Mouse (Mus musculus): ENCODE results near the gene Ebf1. TPM values are rescaled to one million over a fixed set of nuclear protein-coding genes. Genes with fewer than 3 reads are reported as not detected.
A peak's percentile ranks its signal among the peaks of the same experiment; 100 is the strongest.

Ebf1 gene
- polyA plus RNA-seq, 1 experiment from 2014 or later, result 21.3 TPM

DNA sequence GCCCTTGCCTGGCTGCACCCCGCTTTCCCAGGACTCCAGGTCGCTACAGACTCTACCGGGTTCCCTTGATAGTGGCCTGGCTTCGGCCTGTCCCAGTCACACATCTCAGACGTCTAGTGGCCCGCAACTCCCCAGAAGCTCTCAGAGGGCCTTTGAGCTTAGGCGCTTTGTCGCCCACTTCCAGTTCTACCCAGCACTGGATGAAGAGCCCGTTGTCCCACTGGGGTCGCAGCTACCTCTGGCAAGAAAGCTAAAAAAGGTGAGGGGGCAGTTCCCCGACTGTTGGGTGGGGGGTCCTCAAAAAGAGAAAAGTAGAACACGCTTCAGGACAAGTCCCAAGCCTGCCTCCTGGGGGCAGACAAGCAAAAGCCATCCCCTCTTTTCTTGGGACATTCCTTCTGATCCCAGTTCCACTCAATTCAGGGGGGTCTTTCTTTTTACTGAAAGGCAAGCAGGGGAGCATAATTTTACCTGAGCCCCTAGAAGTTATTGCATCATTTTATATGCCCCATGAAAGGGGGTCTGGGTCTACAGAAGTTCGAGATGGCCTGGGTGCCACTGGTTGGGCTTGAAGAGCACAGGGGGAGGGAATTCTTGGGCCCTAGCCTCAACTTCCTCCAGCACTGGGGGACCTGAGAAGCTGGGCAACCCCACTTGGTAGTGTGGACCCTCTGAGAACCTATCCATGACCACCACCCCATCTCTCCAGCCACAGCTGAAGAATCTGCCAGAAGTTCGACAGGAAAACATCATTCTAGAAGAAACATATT is 3.5 kb upstream of the Ebf1 start:
- Histone ChIP-seq H3K36me3 (ENCODE audit: control insufficient read depth, insufficient read depth, low read length) (no peaks in the 10 kb centered on the region), H3K27ac (ENCODE audit: low read depth, low read length) (no peak overlapping the region), H3K27me3 (ENCODE audit: control insufficient read depth, insufficient read depth, low read length) (peaks cover 54% of the 10 kb centered on the region), H3K4me3 (ENCODE audit: low read depth, low read length) (peak overlapping the region; percentile 26), H3K9me3 (ENCODE audit: control insufficient read depth, low read length) (no peaks in the 10 kb centered on the region), H3K4me2 (ENCODE audit: low read depth, low read length, severe bottlenecking) (peak overlapping the region; percentile 52), H3K4me1 (replicated peaks; ENCODE audit: control insufficient read depth, insufficient read depth, low read length) (peaks cover 12% of the 10 kb centered on the region), H3K9ac (ENCODE audit: low read length) (peak overlapping the region; percentile 29; the same call in 1 of the 2 replicates)
- DNase-seq (ENCODE audit: low spot score), result peak; percentile 55
- 5% methylated on average over 14 of the region's 14 CpGs for WGBS
- ATAC-seq (replicated peaks; ENCODE audit: low FRiP score), result no peak

DNA sequence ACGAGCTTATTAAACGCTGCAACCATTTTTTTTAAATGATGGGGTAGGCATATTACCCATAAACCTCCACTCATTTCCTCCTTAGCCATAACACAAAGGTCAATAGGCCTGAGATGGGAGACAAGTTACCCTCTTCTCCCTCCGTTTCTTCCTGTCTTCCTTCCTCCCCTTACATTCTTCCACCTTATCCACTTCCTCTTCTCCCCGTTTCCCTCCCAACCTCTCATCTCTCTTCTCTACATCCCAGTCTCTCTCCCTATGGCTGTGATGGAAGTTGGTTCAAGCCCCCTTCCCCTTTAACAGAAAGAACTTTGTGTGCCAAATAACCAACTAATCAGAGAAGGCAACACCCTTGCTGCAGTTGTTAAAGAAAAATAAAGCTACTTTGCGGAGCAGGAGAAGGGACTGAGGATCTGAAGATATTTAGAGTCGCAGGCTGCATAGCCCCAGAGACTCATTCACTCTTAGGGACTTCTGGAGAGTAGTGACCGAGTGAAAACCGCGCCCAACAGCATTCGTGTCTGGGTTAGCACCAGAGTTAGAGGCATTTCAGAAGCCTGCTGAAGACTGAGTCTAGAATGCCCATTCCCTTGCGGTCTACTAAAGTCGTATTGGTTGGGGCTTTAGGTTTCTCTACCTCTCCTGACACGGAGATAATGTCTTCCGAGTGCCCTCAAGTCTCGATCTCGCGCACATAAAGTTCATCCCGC is 884 bp upstream of the Ebf1 start:
- H3K27me3 ChIP-seq (ENCODE audit: control insufficient read depth, insufficient read depth, low read length), result peaks cover 72% of the 10 kb centered on the region
- H3K36me3 ChIP-seq (ENCODE audit: control insufficient read depth, insufficient read depth, low read length), result no peaks in the 10 kb centered on the region
- no peaks in the 10 kb centered on the region for H3K9me3 ChIP-seq (ENCODE audit: control insufficient read depth, low read length)
- ATAC-seq (replicated peaks; ENCODE audit: low FRiP score) (no peak), DNase-seq (ENCODE audit: low spot score) (no peak)
- H3K27ac ChIP-seq (ENCODE audit: low read depth, low read length), result no peak overlapping the region
- peaks cover 13% of the 10 kb centered on the region for H3K4me1 ChIP-seq (replicated peaks; ENCODE audit: control insufficient read depth, insufficient read depth, low read length)
- H3K9ac ChIP-seq (ENCODE audit: low read length), result peak overlapping the region; percentile 39; the same call in 1 of the 2 replicates
- 9% methylated on average over 18 of the region's 18 CpGs for WGBS
- peak overlapping the region; percentile 84 for H3K4me2 ChIP-seq (ENCODE audit: low read depth, low read length, severe bottlenecking)
- H3K4me3 ChIP-seq (ENCODE audit: low read depth, low read length), result peak overlapping the region; percentile 45

DNA sequence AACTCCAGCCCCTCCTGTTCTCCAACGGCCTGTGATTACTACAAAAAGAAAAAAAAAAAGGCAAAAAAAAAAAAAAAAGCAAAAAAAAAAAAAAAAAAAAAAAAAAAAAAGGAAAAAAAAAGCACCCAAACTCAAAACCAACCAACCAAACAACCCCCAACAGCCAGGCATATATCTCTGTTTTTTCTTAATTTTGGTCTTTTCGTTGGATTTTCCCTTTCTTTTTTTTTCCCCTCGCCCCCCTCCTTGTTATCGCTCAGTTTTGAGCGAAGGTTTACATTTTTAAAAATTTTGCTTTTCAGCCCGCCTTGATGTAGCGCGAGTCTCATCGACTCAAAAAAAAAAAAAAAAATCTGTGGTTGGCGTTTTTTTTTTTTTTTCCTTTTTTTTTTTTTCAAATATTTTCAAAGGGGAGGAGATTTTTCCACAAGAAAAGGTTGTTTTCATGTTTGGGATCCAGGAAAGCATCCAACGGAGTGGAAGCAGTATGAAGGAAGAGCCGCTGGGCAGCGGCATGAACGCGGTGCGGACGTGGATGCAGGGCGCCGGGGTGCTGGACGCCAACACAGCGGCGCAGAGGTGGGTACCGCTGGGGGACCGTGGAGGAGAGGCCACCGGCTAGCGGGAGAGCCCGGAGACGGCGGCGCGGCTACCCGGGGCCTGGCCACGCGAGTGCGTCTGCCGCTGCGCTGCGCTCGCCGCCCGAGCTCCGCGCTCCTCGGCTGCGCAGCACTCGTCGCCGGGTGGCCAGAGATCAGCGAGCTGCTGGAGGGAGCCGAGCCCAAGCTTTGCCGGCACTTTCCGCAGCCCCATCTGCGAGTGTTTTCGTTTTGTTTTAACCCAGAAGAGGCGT is 843 bp downstream of the Ebf1 start:
- peaks cover 16% of the 10 kb centered on the region for H3K4me1 ChIP-seq (replicated peaks; ENCODE audit: control insufficient read depth, insufficient read depth, low read length)
- no peaks in the 10 kb centered on the region for H3K36me3 ChIP-seq (ENCODE audit: control insufficient read depth, insufficient read depth, low read length)
- H3K27ac ChIP-seq (ENCODE audit: low read depth, low read length), result peak overlapping the region; percentile 26; the same call in 1 of the 2 replicates
- DNase-seq (ENCODE audit: low spot score), result peak; percentile 84
- no peaks in the 10 kb centered on the region for H3K9me3 ChIP-seq (ENCODE audit: control insufficient read depth, low read length)
- H3K27me3 ChIP-seq (ENCODE audit: control insufficient read depth, insufficient read depth, low read length), result peaks cover 67% of the 10 kb centered on the region
- ATAC-seq (replicated peaks; ENCODE audit: low FRiP score), result peak; percentile 60; the same call in 1 of the 2 replicates
- H3K9ac ChIP-seq (ENCODE audit: low read length), result peak overlapping the region; percentile 67
- peak overlapping the region; percentile 84 for H3K4me2 ChIP-seq (ENCODE audit: low read depth, low read length, severe bottlenecking)
- H3K4me3 ChIP-seq (ENCODE audit: low read depth, low read length), result peak overlapping the region; percentile 45
- WGBS, result under 1% methylated on average over 55 of the region's 55 CpGs

DNA sequence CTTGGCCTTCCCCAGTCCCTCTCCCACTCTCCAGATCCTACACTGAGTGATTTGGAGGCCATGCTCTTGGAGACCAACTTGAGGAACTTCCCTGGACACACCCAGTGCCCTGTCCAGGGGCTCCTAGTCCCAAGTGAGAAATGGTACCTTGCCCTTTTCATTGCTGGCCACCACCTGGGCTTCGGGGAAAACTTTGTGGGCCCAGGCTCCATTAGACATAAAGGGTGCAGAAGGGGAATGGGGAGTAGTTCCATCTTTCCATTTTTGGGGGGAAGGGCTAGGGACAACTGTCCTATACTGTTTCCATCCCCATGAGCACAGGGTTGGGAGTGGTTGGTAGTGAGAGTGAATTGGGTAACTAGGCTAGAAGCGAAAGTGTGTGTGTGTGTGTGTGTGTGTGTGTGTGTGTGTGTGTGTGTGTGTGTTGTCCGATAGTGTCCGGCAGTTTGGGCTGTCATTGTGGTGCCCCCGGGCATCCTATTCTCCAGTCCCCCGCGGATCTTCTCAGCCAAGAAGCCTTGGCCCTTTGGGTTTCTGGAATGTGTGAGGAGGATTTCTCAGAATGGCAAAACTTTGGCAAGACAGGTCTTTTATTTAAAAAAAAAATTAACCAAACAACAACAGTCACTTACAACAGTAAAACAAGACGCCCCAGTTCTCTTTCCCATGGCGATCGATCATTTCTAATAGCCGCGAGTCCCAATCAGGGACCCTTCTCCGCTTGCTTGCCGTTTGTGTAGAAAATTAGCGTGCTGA is 2.2 kb downstream of the Ebf1 start:
- Histone ChIP-seq H3K27ac (ENCODE audit: low read depth, low read length) (no peak overlapping the region), H3K4me1 (replicated peaks; ENCODE audit: control insufficient read depth, insufficient read depth, low read length) (peaks cover 10% of the 10 kb centered on the region; the same call in 1 of the 2 replicates)
- ATAC-seq (replicated peaks; ENCODE audit: low FRiP score), result no peak

DNA sequence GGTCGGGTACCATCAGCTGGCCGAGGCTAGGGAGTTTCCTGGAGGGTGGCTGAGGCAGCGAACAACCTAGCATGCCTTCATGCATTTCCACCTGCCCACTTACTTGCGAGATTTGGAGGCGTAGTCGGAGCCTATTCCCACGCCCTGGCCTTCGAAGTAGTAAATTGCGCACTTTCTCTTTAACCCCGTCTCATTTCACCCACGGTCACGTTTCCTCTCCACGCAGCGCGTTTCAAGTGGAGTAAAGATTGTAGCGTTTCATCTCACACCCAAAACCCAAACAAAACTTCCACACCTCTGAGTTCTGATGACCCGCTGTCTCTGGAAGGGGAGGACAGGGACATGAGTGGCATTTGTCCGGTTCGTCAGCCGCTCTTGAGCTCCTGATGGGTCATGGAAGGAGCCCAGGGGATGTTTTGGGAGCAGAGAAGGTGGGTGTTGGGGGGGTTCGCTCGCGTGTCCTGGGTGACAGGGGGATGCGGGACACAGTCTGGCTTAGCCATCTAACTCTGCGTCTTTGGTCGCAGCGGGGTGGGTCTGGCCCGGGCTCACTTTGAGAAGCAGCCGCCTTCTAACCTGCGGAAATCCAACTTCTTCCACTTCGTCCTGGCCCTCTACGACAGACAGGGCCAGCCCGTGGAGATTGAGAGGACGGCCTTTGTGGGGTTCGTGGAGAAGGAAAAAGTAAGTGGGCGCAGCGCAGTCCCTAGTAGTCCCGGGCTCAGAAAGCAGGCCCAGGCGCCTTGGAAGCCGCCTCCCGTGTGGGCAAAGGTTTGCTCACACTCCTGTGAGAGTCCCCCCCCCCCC is 3.0 kb downstream of the Ebf1 start:
- H3K27me3 ChIP-seq (ENCODE audit: control insufficient read depth, insufficient read depth, low read length), result peaks cover 55% of the 10 kb centered on the region
- peak; percentile 58 for DNase-seq (ENCODE audit: low spot score)
- 1% methylated on average over 41 of the region's 41 CpGs for WGBS

More for the DNA sequence above, 2.2 kb downstream of the Ebf1 start:
- peak; percentile 55 for DNase-seq (ENCODE audit: low spot score)
- Histone ChIP-seq H3K27me3 (ENCODE audit: control insufficient read depth, insufficient read depth, low read length) (peaks cover 56% of the 10 kb centered on the region), H3K4me3 (ENCODE audit: low read depth, low read length) (peak overlapping the region; percentile 45), H3K36me3 (ENCODE audit: control insufficient read depth, insufficient read depth, low read length) (no peaks in the 10 kb centered on the region), H3K4me2 (ENCODE audit: low read depth, low read length, severe bottlenecking) (peak overlapping the region; percentile 39), H3K9ac (ENCODE audit: low read length) (peak overlapping the region; percentile 24; the same call in 1 of the 2 replicates), H3K9me3 (ENCODE audit: control insufficient read depth, low read length) (no peaks in the 10 kb centered on the region)
- under 1% methylated on average over 15 of the region's 15 CpGs for WGBS

DNA sequence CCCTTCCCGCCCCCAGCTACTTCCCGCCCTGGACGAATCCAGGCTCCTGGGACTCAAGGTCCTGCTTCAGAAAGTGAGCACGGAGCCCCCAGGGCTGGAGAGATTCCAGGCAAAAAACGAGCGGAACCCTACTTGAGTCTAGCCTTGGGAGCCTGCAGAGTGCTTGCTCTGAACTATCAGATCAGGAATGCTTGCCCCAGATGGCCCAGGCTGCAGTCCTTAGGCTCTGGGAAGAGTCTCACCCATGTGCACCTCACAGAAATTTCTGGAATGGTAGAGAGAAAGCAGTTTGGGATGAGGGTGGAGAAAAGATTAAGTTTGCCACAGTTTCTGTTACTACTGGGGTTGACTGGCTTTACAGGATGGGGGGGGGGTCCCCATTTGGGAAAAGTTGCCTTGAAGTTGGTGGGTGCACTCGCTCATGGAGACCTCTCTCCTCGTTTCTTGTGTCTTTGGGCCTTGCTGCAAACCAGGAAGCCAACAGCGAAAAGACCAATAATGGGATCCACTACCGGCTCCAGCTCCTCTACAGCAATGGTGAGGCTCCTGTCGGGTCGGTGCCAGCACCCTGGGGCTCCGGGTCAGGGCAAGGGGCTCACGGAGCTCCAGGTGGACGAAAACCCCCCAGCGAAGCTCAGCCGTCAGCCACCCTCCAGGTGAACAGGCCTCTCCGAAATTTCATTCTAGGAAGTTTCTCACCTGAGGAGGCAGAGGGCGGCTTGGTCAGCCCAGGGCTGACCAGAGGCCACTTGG is 3.8 kb downstream of the Ebf1 start:
- ATAC-seq (replicated peaks; ENCODE audit: low FRiP score) (no peak), DNase-seq (ENCODE audit: low spot score) (peak; percentile 64)
- Histone ChIP-seq H3K36me3 (ENCODE audit: control insufficient read depth, insufficient read depth, low read length) (no peaks in the 10 kb centered on the region), H3K4me2 (ENCODE audit: low read depth, low read length, severe bottlenecking) (peak overlapping the region; percentile 15; the same call in 1 of the 2 replicates), H3K4me3 (ENCODE audit: low read depth, low read length) (peak overlapping the region; percentile 45), H3K9ac (ENCODE audit: low read length) (no peak overlapping the region), H3K9me3 (ENCODE audit: control insufficient read depth, low read length) (no peaks in the 10 kb centered on the region), H3K27ac (ENCODE audit: low read depth, low read length) (no peak overlapping the region), H3K4me1 (replicated peaks; ENCODE audit: control insufficient read depth, insufficient read depth, low read length) (peaks cover 10% of the 10 kb centered on the region; the same call in 1 of the 2 replicates), H3K27me3 (ENCODE audit: control insufficient read depth, insufficient read depth, low read length) (peaks cover 48% of the 10 kb centered on the region)
- 8% methylated on average over 18 of the region's 19 CpGs for WGBS

More for the DNA sequence above, 3.0 kb downstream of the Ebf1 start:
- Histone ChIP-seq H3K4me3 (ENCODE audit: low read depth, low read length) (peak overlapping the region; percentile 45), H3K9ac (ENCODE audit: low read length) (peak overlapping the region; percentile 24; the same call in 1 of the 2 replicates), H3K27ac (ENCODE audit: low read depth, low read length) (no peak overlapping the region), H3K36me3 (ENCODE audit: control insufficient read depth, insufficient read depth, low read length) (no peaks in the 10 kb centered on the region), H3K4me2 (ENCODE audit: low read depth, low read length, severe bottlenecking) (peak overlapping the region; percentile 39), H3K9me3 (ENCODE audit: control insufficient read depth, low read length) (no peaks in the 10 kb centered on the region), H3K4me1 (replicated peaks; ENCODE audit: control insufficient read depth, insufficient read depth, low read length) (peaks cover 10% of the 10 kb centered on the region; the same call in 1 of the 2 replicates)
- no peak for ATAC-seq (replicated peaks; ENCODE audit: low FRiP score)

DNA sequence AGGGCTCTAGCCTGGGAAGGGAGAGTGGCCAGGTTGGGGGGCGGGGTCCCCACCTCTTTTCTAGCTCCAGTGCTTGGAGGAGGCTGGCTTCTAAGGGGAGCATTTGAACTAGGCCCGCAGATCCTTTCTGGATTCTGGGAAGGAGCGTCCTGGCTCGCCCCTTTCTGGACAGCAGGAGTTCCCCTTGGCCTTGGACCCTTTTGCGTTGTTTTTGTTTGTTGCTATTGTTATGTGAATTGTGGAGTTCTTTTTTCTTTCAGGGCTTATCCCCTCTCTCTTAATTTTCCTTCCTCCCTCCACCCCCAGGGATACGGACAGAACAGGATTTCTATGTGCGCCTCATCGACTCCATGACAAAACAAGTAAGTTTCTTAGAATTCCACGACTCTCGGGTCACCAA is 4.5 kb downstream of the Ebf1 start:
- Histone ChIP-seq H3K27me3 (ENCODE audit: control insufficient read depth, insufficient read depth, low read length) (peaks cover 40% of the 10 kb centered on the region), H3K36me3 (ENCODE audit: control insufficient read depth, insufficient read depth, low read length) (no peaks in the 10 kb centered on the region), H3K9ac (ENCODE audit: low read length) (no peak overlapping the region), H3K27ac (ENCODE audit: low read depth, low read length) (no peak overlapping the region), H3K9me3 (ENCODE audit: control insufficient read depth, low read length) (no peaks in the 10 kb centered on the region), H3K4me3 (ENCODE audit: low read depth, low read length) (no peak overlapping the region), H3K4me1 (replicated peaks; ENCODE audit: control insufficient read depth, insufficient read depth, low read length) (peaks cover 10% of the 10 kb centered on the region; the same call in 1 of the 2 replicates), H3K4me2 (ENCODE audit: low read depth, low read length, severe bottlenecking) (0 out of 2 replicates have a peak overlapping the region, but pooled peaks have one; percentile 8)
- ATAC-seq (replicated peaks; ENCODE audit: low FRiP score) (no peak), DNase-seq (ENCODE audit: low spot score) (no peak)
- WGBS, result 11% methylated on average over 10 of the region's 10 CpGs

Data from forebrain, embryonic 11.5 days (tissue).